19 mouse cellular contexts compared by ENCODE assay signal in the genomic region with DNA sequence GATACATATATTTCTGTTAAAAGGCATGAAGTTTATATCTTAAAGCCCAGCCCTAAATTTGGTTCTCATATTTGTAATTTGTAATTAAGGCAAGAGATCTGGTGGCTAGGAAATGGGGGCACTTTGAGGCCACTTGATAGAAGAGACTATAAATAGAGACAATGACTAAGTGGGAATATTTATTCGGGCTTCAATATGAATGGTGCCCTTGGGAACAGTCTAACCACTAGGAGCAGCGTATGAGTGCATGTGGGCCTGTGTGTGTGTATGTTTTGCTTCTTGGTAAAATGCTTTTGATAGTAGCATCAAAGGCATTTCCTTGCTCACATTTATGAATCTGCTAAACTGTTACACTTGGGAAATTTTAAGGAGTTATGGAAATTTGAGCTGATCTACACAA.
"Had no signal": no experiment of that assay in that cellular context is flagged by ENCODE, and none has a peak within 500 bp of the region (broad histone marks: within the 10 kb centered on the region; RNA-seq: fewer than 3 reads in every experiment).

No protein-coding gene starts in this region.

- H3K9ac ChIP-seq: lung, embryonic 15.5 days; midbrain, embryonic 13.5 days; midbrain, embryonic 15.5 days; neural tube, embryonic 12.5 days had no signal

- H3K27me3 ChIP-seq: lung, embryonic 15.5 days; megakaryocyte, embryonic 14.5 days; midbrain, embryonic 13.5 days; midbrain, embryonic 15.5 days; neural tube, embryonic 12.5 days had no signal

- H3K9me3 ChIP-seq: lung, embryonic 15.5 days; megakaryocyte, embryonic 14.5 days; midbrain, embryonic 13.5 days; midbrain, embryonic 15.5 days; neural tube, embryonic 12.5 days had no signal

- H3K27ac ChIP-seq: lung, embryonic 15.5 days; macrophage; midbrain, embryonic 13.5 days; midbrain, embryonic 15.5 days; neural tube, embryonic 12.5 days had no signal

- H3K36me3 ChIP-seq: lung, embryonic 15.5 days; midbrain, embryonic 13.5 days; midbrain, embryonic 15.5 days; neural tube, embryonic 12.5 days had no signal

- H3K4me1 ChIP-seq: lung, embryonic 15.5 days; midbrain, embryonic 13.5 days; midbrain, embryonic 15.5 days; neural tube, embryonic 12.5 days had no signal

- ATAC-seq: lung, postnatal 0 days; midbrain, embryonic 13.5 days; midbrain, embryonic 15.5 days had no signal

- H3K4me2 ChIP-seq: lung, embryonic 15.5 days; midbrain, embryonic 11.5 days; midbrain, embryonic 13.5 days; midbrain, embryonic 15.5 days; neural tube, embryonic 12.5 days had no signal

- H3K4me3 ChIP-seq: lung, embryonic 15.5 days; megakaryocyte, embryonic 14.5 days; midbrain, embryonic 13.5 days; midbrain, embryonic 15.5 days; neural tube, embryonic 12.5 days had no signal

- DNase-seq: lung, adult 2 months; lung, postnatal 14 days; lung, postnatal 36 days; retina, postnatal 1 day; right cerebral cortex, adult 18-20 months; right cerebral cortex, postnatal 25 days; right cerebral cortex, postnatal 4 days; spleen, adult 18-20 months; thymus, adult 18-20 months; thymus, postnatal 14 days; thymus, postnatal 36 days had no signal
